Mouse (Mus musculus): ENCODE results near the gene Ddx50. TPM values are rescaled to one million over a fixed set of nuclear protein-coding genes. Genes with fewer than 3 reads are reported as not detected.

Ddx50 gene
- polyA plus RNA-seq, 1 experiment from 2014 or later, result 59.0 TPM

DNA sequence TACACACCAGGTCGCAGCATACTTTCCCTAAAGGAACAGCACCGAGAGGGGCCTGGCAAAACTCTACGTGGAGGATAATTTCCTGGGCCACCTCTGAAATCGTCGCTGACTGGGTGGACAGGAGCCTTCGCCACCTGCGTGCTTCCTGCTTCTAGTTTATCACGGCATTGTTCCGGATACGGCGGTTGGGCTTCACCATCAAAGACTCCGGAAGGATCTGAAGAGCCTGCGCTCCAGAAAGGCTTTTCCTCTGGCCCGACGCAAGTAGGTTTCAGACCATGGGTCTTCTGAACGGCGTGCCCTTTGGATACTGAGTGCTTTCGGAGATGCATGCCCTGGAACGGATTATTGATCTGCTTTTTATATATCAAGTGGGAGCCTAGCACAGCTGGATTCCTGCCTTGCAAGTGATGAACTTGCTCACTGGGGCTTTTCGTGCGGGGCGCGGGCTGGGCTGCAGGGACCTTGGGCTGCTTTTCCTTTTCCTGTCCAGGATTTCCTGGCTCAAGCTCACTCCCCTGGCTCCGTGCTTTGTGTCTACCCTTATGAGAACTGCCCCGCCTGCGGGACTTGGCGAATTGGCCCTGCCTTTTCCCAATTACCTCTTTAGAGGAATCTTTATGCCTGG lies 14.1 kb upstream of the Ddx50 start:
- no peak for ATAC-seq
- Histone ChIP-seq H3K9ac (peak overlapping the region; percentile 28), H3K9me3 (replicated peaks) (no peaks in the 10 kb centered on the region), H3K27ac (peak overlapping the region; percentile 40; the same call in 1 of the 2 replicates), H3K4me3 (peak overlapping the region; percentile 35), H3K4me1 (peaks cover 41% of the 10 kb centered on the region), H3K4me2 (peak overlapping the region; percentile 64), H3K36me3 (no peaks in the 10 kb centered on the region), H3K27me3 (replicated peaks) (peaks cover 10% of the 10 kb centered on the region; the same call in 1 of the 2 replicates)
- WGBS (ENCODE audit: insufficient replicate concordance), result 20% methylated on average over 27 of the region's 27 CpGs

DNA sequence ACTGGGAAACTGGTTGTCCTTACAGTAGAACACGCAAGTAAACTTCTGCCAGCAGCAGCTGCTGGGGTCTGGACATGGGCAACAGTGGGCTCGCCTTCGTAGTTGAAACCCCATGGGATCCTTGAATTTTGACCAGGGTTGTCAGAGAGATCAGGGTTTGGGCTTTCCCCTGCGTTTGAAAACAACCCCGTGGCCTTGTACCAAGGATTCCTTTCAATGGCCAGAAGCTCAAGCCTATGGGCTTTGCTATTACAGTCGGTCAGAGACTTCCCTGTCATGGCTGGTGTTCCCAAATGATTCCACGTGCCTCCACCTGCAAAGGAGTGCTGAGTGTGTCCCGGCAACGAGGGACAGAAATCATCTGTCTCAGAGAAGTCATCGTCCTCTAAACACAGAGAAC lies 13.2 kb upstream of the Ddx50 start:
- Histone ChIP-seq H3K27ac (no peak overlapping the region), H3K4me3 (no peak overlapping the region), H3K4me1 (peaks cover 41% of the 10 kb centered on the region), H3K4me2 (no peak overlapping the region), H3K9me3 (replicated peaks) (no peaks in the 10 kb centered on the region), H3K9ac (no peak overlapping the region), H3K27me3 (replicated peaks) (peaks cover 10% of the 10 kb centered on the region; the same call in 1 of the 2 replicates), H3K36me3 (no peaks in the 10 kb centered on the region)
- 71% methylated on average over 10 of the region's 10 CpGs for WGBS (ENCODE audit: insufficient replicate concordance)
- no peak for ATAC-seq

DNA sequence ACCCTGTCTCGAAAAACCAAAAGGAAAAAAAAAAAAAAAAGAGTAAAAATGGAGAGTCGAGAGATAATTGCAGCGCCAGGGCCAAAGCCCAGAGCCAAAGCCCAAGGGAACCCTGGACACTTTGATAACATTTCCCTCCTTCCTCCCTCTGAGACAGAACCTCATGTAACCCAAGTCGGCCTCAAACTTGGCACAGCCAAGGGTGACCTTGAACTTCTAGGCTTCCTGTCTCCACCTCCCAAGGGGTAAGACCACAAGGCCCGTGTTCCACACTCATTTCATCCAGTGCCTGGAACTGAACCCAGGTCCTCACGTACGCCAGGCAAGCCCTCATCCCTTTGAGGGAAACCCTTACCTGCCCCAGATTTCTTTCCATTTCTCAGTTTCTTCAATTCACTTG lies 5.7 kb upstream of the Ddx50 start:
- Histone ChIP-seq H3K36me3 (no peaks in the 10 kb centered on the region), H3K4me1 (peaks cover 12% of the 10 kb centered on the region), H3K27ac (no peak overlapping the region), H3K27me3 (replicated peaks) (no peaks in the 10 kb centered on the region), H3K4me3 (no peak overlapping the region), H3K9me3 (replicated peaks) (no peaks in the 10 kb centered on the region), H3K4me2 (no peak overlapping the region), H3K9ac (no peak overlapping the region)
- 67% methylated on average over 7 of the region's 7 CpGs for WGBS (ENCODE audit: insufficient replicate concordance)
- no peak for ATAC-seq

DNA sequence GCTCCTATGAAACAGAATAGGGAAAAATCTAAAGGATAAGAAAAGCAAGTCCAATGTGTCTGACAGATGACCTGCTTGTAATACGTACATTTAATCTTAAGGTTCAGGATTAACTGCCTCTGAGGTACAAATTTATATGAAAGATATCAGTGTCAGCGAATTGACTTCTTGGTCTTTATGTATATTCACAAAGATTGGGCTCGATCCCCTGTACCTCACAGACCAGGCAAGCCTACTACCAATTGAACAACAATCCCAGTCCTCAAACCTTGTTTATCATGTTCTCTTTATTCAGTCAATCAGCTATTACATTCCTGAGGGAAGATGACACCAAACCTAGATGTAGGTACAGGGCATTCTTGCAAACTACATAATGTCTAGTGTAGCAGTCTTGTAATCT lies 943 bp upstream of the Ddx50 start:
- Histone ChIP-seq H3K36me3 (peaks cover 7% of the 10 kb centered on the region), H3K27ac (peak overlapping the region; percentile 91), H3K4me1 (peaks cover 33% of the 10 kb centered on the region), H3K9ac (peak overlapping the region; percentile 87), H3K27me3 (replicated peaks) (no peaks in the 10 kb centered on the region), H3K4me2 (peak overlapping the region; percentile 73), H3K4me3 (peak overlapping the region; percentile 87), H3K9me3 (replicated peaks) (no peaks in the 10 kb centered on the region)
- 26% methylated on average over 3 of the region's 3 CpGs for WGBS (ENCODE audit: insufficient replicate concordance)
- no peak for ATAC-seq

DNA sequence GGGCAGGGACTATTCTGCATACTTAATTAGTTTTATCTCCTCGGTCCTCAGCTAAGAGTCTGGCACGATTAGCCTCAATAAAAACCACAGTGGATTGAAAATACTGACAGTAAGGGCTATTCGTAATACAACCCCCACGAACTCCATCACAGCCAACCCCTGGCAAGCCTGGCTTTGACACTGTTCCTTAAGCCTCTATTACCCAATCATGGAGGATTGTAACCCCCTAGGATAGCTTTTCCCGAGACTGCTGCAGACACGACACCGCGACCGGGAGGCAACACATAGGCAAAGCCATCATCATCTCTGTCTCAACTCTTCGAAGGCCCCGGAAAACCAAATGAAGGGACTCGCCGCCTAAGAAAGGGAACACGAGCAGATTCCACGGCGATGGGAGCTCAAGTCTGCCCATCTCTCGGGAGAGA lies 648 bp downstream of the Ddx50 start:
- Histone ChIP-seq H3K36me3 (peaks cover 23% of the 10 kb centered on the region), H3K4me2 (peak overlapping the region; percentile 73), H3K9me3 (replicated peaks) (no peaks in the 10 kb centered on the region), H3K27ac (peak overlapping the region; percentile 91), H3K9ac (peak overlapping the region; percentile 87), H3K4me3 (peak overlapping the region; percentile 87), H3K27me3 (replicated peaks) (no peaks in the 10 kb centered on the region), H3K4me1 (peaks cover 33% of the 10 kb centered on the region)
- ATAC-seq, result no peak
- under 1% methylated on average over 17 of the region's 17 CpGs for WGBS (ENCODE audit: insufficient replicate concordance)

DNA sequence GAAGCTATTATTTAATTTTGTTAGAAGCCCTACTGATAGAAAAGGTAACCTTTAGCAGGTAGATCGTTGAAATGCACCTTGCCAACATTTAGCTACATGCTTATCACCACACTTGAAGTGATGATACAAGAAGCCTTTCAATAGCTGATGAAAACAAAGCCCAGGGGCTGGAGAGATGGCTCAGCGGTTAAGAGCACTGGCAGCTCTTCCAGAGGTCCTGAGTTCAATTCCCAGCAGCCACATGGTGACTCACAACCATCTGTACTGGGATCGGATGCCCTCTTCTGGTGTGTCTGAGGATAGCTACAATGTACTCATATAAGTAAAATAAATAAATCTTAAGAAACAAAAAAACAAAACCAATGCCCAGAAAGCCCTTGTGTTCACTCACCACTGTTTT lies 46.9 kb downstream of the Ddx50 start:
- H3K27ac ChIP-seq, result no peak overlapping the region
- peaks cover 31% of the 10 kb centered on the region for H3K4me1 ChIP-seq
- H3K4me2 ChIP-seq, result no peak overlapping the region
- no peak overlapping the region for H3K9ac ChIP-seq
- H3K9me3 ChIP-seq (replicated peaks), result no peaks in the 10 kb centered on the region
- H3K36me3 ChIP-seq, result peaks cover 9% of the 10 kb centered on the region
- H3K4me3 ChIP-seq, result no peak overlapping the region
- ATAC-seq, result no peak
- 65% methylated on average over 3 of the region's 3 CpGs for WGBS (ENCODE audit: insufficient replicate concordance)
- no peaks in the 10 kb centered on the region for H3K27me3 ChIP-seq (replicated peaks)

DNA sequence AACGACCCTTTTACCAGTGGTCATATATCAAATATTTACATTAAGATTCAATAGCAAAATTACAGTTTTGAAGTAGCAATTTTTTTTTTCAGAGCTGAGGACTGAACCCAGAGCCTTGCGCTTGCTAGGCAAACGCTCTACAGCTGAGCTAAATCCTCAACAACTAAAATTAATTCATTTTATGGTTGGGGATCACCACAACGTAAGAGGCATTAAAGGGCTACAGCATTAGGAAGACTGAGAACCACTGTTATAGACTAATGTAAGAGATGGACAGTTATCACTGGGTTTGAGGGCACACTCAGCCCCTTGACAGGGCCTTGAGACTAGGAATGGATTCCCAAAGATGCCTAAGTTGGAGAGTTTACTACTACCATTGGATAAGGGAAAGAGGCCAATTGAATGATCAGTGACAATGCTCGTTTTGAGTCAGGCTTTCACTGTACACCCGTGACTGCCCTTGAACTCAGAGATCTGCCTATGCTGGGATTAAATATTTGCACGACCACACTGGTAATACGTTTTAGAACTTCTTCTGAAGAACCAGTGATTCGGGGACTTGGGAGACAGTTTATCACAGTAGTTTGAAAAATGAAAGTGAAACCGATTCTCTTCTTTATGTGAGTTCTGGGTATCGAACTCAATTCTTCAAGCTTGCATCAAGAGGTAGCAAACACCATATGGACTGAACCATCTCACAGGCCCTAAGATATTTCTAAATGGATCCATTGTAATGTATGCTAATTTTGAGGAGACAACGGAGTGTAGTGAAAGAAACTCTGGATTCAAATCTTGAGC lies 47.6 kb downstream of the Ddx50 start:
- Histone ChIP-seq H3K9ac (no peak overlapping the region), H3K27ac (no peak overlapping the region), H3K9me3 (replicated peaks) (no peaks in the 10 kb centered on the region), H3K36me3 (peaks cover 16% of the 10 kb centered on the region), H3K4me1 (peaks cover 33% of the 10 kb centered on the region), H3K4me3 (peak overlapping the region; percentile 76), H3K4me2 (peak overlapping the region; percentile 94), H3K27me3 (replicated peaks) (no peaks in the 10 kb centered on the region)
- WGBS (ENCODE audit: insufficient replicate concordance), result 76% methylated on average over 12 of the region's 12 CpGs
- ATAC-seq, result no peak

DNA sequence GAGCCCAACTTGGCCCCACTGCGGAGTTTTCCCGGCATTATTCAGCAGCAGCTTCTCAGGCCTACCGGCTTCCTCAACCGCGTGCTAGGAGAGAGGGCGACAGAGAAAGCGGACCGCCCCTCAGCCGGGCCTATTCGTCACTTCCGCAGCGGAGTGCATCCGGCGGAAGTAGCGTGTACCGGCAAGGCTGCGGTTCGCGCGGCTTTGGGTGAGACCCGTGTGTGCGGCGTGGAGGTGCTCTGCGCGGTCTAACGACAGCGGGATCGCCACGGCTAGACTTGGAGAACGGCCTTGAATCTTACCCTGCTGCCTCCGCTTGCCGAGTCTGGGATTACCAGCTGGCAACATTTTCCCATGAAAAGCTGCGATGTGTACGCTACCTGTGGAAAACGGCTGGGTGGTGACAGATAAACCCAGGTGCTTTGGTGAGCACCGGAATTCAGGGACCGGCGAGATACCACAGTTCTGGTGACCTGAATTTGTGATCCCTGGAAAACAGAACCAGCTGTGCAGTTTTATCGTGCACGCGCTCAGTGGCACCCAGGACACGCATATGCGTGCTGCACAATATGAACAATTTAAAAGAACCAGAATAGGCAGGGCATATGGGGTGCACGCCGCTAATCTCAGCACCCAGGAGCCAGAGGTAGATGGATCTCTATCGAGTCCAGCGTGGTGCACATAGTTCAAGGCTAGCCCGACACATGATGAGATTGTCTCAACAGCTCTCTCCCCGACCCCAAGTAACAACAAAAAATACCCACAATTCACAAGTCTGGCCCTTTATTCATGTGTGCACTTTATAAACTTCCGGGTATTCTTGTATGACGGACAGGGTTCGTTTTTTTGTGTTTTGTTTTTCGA lies 48.6 kb downstream of the Ddx50 start, which contains the start of gene Ddx21:
TSS of gene Ddx21 (minus strand) at position 105 of the 864 bp plus-strand sequence.
- 2% methylated on average over 53 of the region's 53 CpGs for WGBS (ENCODE audit: insufficient replicate concordance)
- no peaks in the 10 kb centered on the region for H3K27me3 ChIP-seq (replicated peaks)
- H3K4me2 ChIP-seq, result peak within 1 kb of the TSS; percentile 94
- H3K9me3 ChIP-seq (replicated peaks), result no peaks in the 10 kb centered on the region
- H3K27ac ChIP-seq, result peak within 1 kb of the TSS; percentile 66
- H3K36me3 ChIP-seq, result peaks cover 27% of the 10 kb centered on the region
- peaks cover 44% of the 10 kb centered on the region for H3K4me1 ChIP-seq
- peak within 1 kb of the TSS; percentile 76 for H3K9ac ChIP-seq
- peak within 1 kb of the TSS; percentile 76 for H3K4me3 ChIP-seq
- ATAC-seq, result peak; percentile 93

DNA sequence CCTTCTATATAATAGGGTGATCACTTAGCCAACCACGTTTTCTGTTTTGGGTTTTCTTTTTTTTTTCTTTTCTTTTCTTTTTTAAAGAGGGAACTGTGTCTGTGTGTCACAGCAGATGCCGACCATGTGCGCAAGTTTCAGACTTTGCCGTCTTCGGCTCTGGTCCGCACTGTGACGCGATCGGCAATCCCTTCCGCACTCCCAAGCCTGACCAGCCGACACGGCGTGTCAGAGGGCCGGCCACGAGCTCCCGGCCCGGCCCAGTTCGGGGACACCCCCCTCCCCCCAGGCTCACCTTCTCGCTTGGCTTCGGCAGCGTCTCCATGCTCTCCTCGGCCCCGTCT lies 49.2 kb downstream of the Ddx50 start:
- Histone ChIP-seq H3K9ac (peak overlapping the region; percentile 76), H3K9me3 (replicated peaks) (no peaks in the 10 kb centered on the region), H3K4me2 (peak overlapping the region; percentile 94), H3K27ac (peak overlapping the region; percentile 66), H3K27me3 (replicated peaks) (no peaks in the 10 kb centered on the region), H3K4me1 (peaks cover 45% of the 10 kb centered on the region), H3K36me3 (peaks cover 33% of the 10 kb centered on the region), H3K4me3 (peak overlapping the region; percentile 76)
- WGBS (ENCODE audit: insufficient replicate concordance), result under 1% methylated on average over 23 of the region's 23 CpGs
- ATAC-seq, result peak; percentile 72

DNA sequence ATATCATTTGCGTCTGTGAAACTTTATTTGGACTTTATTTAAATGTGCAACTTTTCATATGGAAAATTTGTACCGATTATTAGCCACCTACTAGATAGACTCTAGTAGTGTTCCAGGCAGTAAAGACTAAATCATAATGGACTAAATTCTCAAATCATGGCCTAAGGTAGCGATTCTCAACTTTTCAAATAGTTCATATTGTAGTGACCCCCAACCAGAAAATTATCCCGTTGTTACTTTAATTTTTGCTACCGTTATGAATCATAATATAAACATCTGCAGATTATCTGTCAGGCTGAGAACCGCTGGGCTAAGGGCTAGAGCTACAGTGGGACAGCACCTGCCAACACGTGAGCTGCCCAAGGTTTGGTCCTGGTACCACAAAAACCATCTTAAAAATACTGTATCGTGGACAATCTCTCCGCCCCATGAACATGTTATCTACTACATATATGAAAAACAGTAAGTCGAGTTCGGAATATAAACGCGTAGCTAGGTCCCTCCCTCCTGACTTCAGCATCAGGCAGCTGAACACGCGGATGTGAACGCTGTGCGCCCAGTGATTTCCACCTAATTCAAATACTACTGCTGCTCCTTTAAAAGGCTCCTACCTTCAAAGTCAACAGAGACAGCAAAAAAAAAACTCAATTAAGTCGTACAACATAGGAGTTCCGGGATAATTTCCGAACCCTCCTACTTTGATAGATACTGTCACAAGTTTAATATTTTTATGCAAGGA lies 49.8 kb downstream of the Ddx50 start:
- Histone ChIP-seq H3K27me3 (replicated peaks) (no peaks in the 10 kb centered on the region), H3K9ac (peak overlapping the region; percentile 76), H3K36me3 (peaks cover 36% of the 10 kb centered on the region), H3K4me3 (peak overlapping the region; percentile 76), H3K4me2 (peak overlapping the region; percentile 94), H3K27ac (peak overlapping the region; percentile 66; the same call in 1 of the 2 replicates), H3K4me1 (peaks cover 48% of the 10 kb centered on the region), H3K9me3 (replicated peaks) (no peaks in the 10 kb centered on the region)
- ATAC-seq, result no peak
- 5% methylated on average over 20 of the region's 20 CpGs for WGBS (ENCODE audit: insufficient replicate concordance)

DNA sequence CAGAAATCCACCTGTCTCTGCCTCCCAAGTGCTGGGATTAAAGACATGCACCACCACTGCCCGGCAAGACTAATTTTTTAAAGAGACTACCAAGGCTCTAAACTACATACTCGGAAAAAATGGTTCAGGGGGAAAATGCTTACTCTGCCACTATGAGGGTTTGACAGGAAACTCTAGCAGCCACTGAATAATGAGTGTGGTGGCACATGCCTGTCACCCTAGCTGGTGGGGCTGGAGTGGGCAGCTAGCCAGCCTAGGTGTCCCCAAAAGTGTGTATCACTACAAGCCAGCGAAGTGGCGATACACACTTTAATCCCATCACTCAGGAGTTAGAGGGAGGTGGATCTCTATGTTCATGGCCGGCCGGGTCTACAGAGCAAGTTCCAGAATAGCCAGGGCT lies 51.0 kb downstream of the Ddx50 start:
- H3K4me2 ChIP-seq, result peak overlapping the region; percentile 94
- peak overlapping the region; percentile 76 for H3K4me3 ChIP-seq
- H3K36me3 ChIP-seq, result peaks cover 47% of the 10 kb centered on the region
- H3K4me1 ChIP-seq, result peaks cover 48% of the 10 kb centered on the region
- no peaks in the 10 kb centered on the region for H3K9me3 ChIP-seq (replicated peaks)
- H3K9ac ChIP-seq, result peak overlapping the region; percentile 76
- WGBS (ENCODE audit: insufficient replicate concordance), result 58% methylated on average over 6 of the region's 6 CpGs
- ATAC-seq, result no peak
- no peak overlapping the region for H3K27ac ChIP-seq
- H3K27me3 ChIP-seq (replicated peaks), result no peaks in the 10 kb centered on the region

All from liver, embryonic 12.5 days (tissue).